Mouse (Mus musculus): ENCODE data around the gene Lrg1. TPM values are rescaled to one million over a fixed set of nuclear protein-coding genes. Genes with fewer than 3 reads are reported as not detected.

The Lrg1 gene
- total and polyA plus RNA-seq, 3 experiments, result not detected

GRCm38 (mm10) chr17:56074827-56075208 lies 47.0 kb downstream of the Lrg1 start, which contains the start of gene Ubxn6 (continued):
- TF ChIP-seq USF1 (IDR thresholded peaks at IDR 0.05; ENCODE audit: low read depth, low read length) (peak; percentile 97), POLR2A (IDR thresholded peaks at IDR 0.05; ENCODE audit: control insufficient read depth in 1 of 2, insufficient read depth in 1 of 2, low read depth in 1 of 2, low read length in 2 of 2, poor library complexity in 1 of 2) (peak; percentile 75 to 77; a peak in 3 of 4 replicates)

- peak overlapping the region; percentile 95 for H3K9ac ChIP-seq (ENCODE audit: control insufficient read depth, low read depth, low read length, poor library complexity, severe bottlenecking)
- H3K27ac ChIP-seq (ENCODE audit: control insufficient read depth, low read depth, low read length), result peak overlapping the region; percentile 95
- peaks cover 2% of the 10 kb centered on the region; the same call in 1 of the 2 replicates for H3K79me2 ChIP-seq (ENCODE audit: control insufficient read depth, insufficient read depth, low read length, poor library complexity)
- peak overlapping the region; percentile 88 to 92 for H3K4me3 ChIP-seq (ENCODE audit: control insufficient read depth in 1 of 2, insufficient read depth in 1 of 2, low read depth in 2 of 2, low read length in 2 of 2)
- TF ChIP-seq EP300 (IDR thresholded peaks at IDR 0.05; ENCODE audit: low read depth in 1 of 2, low read length in 2 of 2), result no peak
- 0 out of 2 replicates have a peak, but pooled peaks have one; percentile 43 for TF ChIP-seq ZMIZ1 (IDR thresholded peaks at IDR 0.05; ENCODE audit: low read depth, low read length)
- H3K9me3 ChIP-seq (replicated peaks; ENCODE audit: insufficient read depth, low read length), result no peaks in the 10 kb centered on the region
- peaks cover 0 to 6% of the 10 kb centered on the region in 2 experiments; a peak in 2 of 4 replicates for H3K36me3 ChIP-seq (ENCODE audit: control insufficient read depth in 1 of 2, insufficient read depth in 2 of 2, low read length in 2 of 2)
- H3K27me3 ChIP-seq (ENCODE audit: control insufficient read depth in 1 of 2, insufficient read depth in 2 of 2, low read length in 2 of 2), result no peaks in the 10 kb centered on the region
- H3K4me1 ChIP-seq (ENCODE audit: control insufficient read depth in 1 of 2, insufficient read depth in 2 of 2, low read length in 2 of 2), result peaks cover 0 to 15% of the 10 kb centered on the region in 2 experiments; a peak in 2 of 4 replicates
- peak; percentile 91 for DNase-seq (ENCODE audit: low read depth, low spot score)
Measured at GRCm38 (mm10) chr17:56074097-56074826, 47.5 kb downstream of the Lrg1 start.

DNA sequence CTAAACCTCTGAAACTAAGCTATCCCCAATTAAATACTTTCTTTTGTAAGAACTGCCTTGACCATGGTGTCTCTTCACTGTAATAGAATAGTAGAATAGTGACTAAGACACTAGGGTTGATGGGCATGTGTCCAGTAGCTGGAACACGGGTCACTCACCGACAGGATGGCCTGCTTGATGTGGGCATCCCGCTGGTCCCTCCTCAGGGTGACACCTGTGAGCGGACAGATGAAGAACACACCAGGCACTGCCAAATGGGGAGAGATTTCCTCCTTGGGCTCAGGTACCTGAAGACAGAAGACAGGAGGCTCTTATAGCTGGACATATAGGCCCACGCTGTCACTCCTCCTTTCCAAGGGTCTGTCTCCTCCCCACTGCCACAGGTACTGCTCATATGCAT lies 49.6 kb downstream of the Lrg1 start:
- Histone ChIP-seq H3K4me3 (ENCODE audit: control insufficient read depth in 1 of 2, insufficient read depth in 1 of 2, low read depth in 2 of 2, low read length in 2 of 2) (no peak overlapping the region), H3K27me3 (ENCODE audit: control insufficient read depth in 1 of 2, insufficient read depth in 2 of 2, low read length in 2 of 2) (no peaks in the 10 kb centered on the region)

DNA sequence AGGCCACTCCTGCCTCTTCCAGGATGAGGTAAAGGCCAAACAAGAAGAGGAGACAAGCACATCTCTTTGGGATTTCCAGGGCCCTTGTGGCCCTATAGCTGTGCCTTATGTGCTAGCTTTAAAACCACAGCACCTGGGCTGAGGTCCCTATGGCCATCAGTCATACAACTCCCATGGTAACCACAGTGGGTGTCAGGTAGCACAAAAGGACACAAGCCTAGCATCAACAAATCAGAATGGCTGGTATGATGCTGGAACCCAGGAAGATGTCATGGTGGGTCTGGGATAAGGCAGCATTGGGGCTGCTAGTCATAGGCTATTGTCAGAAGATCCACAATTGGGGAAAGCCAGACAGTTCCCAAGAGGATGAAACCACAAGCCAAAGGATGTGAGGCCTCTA lies 50.7 kb downstream of the Lrg1 start:
- H3K9ac ChIP-seq (ENCODE audit: control insufficient read depth, low read depth, low read length, poor library complexity, severe bottlenecking), result no peak overlapping the region
- no peak for TF ChIP-seq RAD21 (IDR thresholded peaks at IDR 0.05; ENCODE audit: low read depth, low read length)
- peak; percentile 80 for TF ChIP-seq POLR2AphosphoS2 (IDR thresholded peaks at IDR 0.05; ENCODE audit: low read length)

More for the DNA sequence above, 49.6 kb downstream of the Lrg1 start:
- no peak overlapping the region for H3K27ac ChIP-seq (ENCODE audit: control insufficient read depth, low read depth, low read length)
- peaks cover 2% of the 10 kb centered on the region; the same call in 1 of the 2 replicates for H3K79me2 ChIP-seq (ENCODE audit: control insufficient read depth, insufficient read depth, low read length, poor library complexity)
- no peaks in the 10 kb centered on the region for H3K9me3 ChIP-seq (replicated peaks; ENCODE audit: insufficient read depth, low read length)
- no peak for DNase-seq (ENCODE audit: low read depth, low spot score)
- no peak for TF ChIP-seq MAX (IDR thresholded peaks at IDR 0.05; ENCODE audit: low read length)
- no peak for TF ChIP-seq SIN3A (IDR thresholded peaks at IDR 0.05; ENCODE audit: low read length)
- TF ChIP-seq NELFE (IDR thresholded peaks at IDR 0.05; ENCODE audit: low read depth, low read length), result no peak
- no peak for TF ChIP-seq ELF1 (IDR thresholded peaks at IDR 0.05; ENCODE audit: low read depth, low read length)
- no peak for TF ChIP-seq SMC3 (IDR thresholded peaks at IDR 0.05; ENCODE audit: low read depth, low read length)
- TF ChIP-seq CHD2 (IDR thresholded peaks at IDR 0.05; ENCODE audit: low read length), result no peak
- no peak for TF ChIP-seq RAD21 (IDR thresholded peaks at IDR 0.05; ENCODE audit: low read depth, low read length)
- TF ChIP-seq TBP (IDR thresholded peaks at IDR 0.05; ENCODE audit: low read depth, low read length), result no peak
- peaks cover 2 to 4% of the 10 kb centered on the region in 2 experiments; a peak in 2 of 4 replicates for H3K36me3 ChIP-seq (ENCODE audit: control insufficient read depth in 1 of 2, insufficient read depth in 2 of 2, low read length in 2 of 2)
- no peak overlapping the region for H3K9ac ChIP-seq (ENCODE audit: control insufficient read depth, low read depth, low read length, poor library complexity, severe bottlenecking)
- H3K4me1 ChIP-seq (ENCODE audit: control insufficient read depth in 1 of 2, insufficient read depth in 2 of 2, low read length in 2 of 2), result peaks cover 0 to 12% of the 10 kb centered on the region in 2 experiments; a peak in 1 of 4 replicates

More for the DNA sequence above, 50.7 kb downstream of the Lrg1 start:
- DNase-seq (ENCODE audit: low read depth, low spot score), result no peak
- Histone ChIP-seq H3K27me3 (ENCODE audit: control insufficient read depth in 1 of 2, insufficient read depth in 2 of 2, low read length in 2 of 2) (no peaks in the 10 kb centered on the region), H3K79me2 (ENCODE audit: control insufficient read depth, insufficient read depth, low read length, poor library complexity) (peaks cover 2% of the 10 kb centered on the region; the same call in 1 of the 2 replicates), H3K36me3 (ENCODE audit: control insufficient read depth in 1 of 2, insufficient read depth in 2 of 2, low read length in 2 of 2) (peaks cover 2 to 9% of the 10 kb centered on the region in 2 experiments; a peak in 3 of 4 replicates), H3K9me3 (replicated peaks; ENCODE audit: insufficient read depth, low read length) (no peaks in the 10 kb centered on the region), H3K4me1 (ENCODE audit: control insufficient read depth in 1 of 2, insufficient read depth in 2 of 2, low read length in 2 of 2) (peaks cover 0 to 12% of the 10 kb centered on the region in 2 experiments; a peak in 1 of 4 replicates), H3K27ac (ENCODE audit: control insufficient read depth, low read depth, low read length) (no peak overlapping the region), H3K4me3 (ENCODE audit: control insufficient read depth in 1 of 2, insufficient read depth in 1 of 2, low read depth in 2 of 2, low read length in 2 of 2) (no peak overlapping the region)
